Mouse (Mus musculus) embryo, embryonic 10 days (tissue): Measurements from ENCODE around the gene Ptpn18.

Experiments
- DNase-seq: peaks from one replicate; pipeline ENCODE4 v3.0.0-alpha.2; 2015; ENCODE audit warnings: low spot score

The Ptpn18 gene

DNA sequence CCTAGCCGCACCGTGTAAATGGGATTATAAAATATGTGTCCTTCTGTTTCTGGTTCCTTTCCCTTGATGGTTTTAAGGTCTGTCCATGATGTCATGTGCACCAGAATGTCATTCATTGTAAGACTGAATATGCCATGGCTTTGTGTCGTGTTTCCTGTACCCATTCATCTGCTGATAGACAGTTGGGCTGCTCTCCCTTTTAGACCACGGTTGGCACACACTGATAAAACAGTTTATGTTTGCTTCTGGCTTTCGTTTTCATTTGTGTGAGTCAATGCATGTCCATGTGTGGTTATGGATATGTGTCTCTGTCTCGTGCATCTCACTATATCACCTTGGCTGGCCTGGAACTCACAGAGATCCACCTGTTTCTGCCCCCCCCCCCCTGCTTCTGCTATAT is 5.9 kb downstream of the Ptpn18 start:
- no peak for DNase-seq

DNA sequence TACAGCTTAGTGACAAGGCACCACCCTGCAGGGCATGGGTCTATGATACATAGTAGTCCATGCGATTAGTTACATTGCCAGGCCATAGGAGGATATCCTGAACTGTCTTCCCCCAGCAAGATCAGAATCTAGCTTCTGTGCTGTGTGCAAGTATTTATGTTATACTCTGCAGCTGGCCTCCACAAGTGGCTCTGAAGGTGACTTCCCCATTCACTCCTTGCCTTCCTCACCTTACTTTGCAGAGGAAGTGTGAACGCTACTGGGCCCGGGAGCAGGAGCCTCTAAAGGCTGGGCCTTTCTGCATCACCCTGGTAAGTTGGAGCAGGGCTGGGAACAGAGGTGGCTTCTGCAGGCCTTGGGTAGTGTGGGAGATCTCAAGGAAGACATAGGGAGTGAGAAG is 8.5 kb downstream of the Ptpn18 start:
- DNase-seq, result no peak

GRCm38 (mm10) chr1:34468500-34468899 is 8.9 kb downstream of the Ptpn18 start:
- no peak for DNase-seq

- no peak for DNase-seq
These were observed 10.2 kb downstream of the Ptpn18 start for GRCm38 (mm10) chr1:34469801-34470200.

DNA sequence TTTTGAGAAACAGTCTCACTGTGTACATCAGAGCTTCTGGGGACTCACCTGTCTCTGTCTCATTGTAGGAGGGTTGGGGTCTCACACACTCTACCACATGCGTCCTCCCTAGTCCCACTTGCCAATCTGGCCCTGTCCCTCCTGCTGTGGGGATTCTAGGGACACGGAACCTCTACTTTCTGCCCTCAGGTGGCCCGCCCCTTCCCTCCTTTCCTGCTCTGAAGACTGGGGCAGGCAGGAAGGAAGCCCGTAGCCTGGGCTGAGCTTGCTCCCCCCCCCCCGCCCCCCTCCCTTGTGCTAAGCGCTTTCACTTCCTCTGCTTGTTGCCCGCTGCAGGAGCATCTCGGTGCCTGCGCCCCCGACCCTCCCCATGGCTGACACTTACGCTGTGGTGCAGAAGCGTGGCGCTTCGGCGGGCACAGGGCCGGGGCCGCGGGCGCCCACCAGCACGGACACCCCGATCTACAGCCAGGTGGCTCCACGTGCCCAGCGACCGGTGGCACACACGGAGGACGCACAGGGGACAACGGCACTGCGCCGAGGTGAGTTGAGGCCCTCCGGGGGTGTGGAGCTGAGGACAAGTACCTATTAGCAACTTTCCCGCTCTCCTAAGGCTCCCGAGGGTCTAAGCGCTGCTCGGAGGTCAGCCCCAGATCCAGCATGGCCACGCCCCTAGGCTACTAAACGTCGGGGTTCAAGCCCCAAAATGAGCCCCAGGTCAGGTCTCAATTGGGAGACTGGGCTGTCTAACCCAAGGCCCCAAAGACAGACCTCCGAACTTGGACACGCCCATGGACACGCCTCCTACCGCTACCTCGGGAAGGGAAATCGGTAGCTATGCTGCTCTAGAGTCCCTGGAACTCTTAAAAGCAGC is 13.1 kb downstream of the Ptpn18 start:
- peak; percentile 61 for DNase-seq

DNA sequence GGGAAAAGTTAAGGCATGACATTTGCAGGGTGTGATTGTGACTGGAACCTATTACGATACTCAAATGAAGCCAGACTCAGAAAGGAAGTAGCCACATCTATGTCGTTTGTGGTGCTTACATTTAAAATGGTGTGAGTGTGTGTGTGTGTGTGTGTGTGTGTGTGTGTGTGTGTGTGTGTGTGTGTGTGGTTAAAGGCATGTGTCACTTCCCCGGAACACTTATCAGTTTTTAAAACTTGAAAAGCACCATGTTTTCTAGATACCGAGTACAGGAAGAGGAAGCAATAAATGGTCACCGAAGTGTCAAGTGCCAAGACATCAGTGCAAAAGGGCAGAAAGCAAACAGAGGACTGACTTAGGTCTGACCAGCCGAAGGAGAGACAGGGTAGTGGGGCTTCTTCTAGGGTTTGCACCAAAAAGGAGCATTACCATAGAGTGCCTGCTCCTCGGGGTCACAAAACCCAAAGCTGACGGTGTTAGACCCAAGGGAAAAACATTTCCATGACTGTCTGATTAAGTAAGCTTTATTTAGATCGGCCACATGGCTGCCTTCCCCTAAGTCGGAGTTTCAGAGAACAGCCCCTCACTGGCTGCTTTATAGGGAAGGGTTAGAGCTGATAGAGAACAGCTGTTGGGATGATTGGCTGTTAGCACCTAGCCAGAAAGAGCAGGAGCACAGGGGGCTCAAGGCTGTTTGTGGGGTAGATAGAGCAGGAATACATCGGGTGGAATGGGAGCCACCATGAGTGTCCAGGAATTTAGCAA is 19.5 kb downstream of the Ptpn18 start:
- no peak for DNase-seq

GRCm38 (mm10) chr1:34480801-34481200 is 21.2 kb downstream of the Ptpn18 start:
- no peak for DNase-seq

- no peak for DNase-seq
These were observed 22.5 kb downstream of the Ptpn18 start for GRCm38 (mm10) chr1:34481920-34482669.

DNA sequence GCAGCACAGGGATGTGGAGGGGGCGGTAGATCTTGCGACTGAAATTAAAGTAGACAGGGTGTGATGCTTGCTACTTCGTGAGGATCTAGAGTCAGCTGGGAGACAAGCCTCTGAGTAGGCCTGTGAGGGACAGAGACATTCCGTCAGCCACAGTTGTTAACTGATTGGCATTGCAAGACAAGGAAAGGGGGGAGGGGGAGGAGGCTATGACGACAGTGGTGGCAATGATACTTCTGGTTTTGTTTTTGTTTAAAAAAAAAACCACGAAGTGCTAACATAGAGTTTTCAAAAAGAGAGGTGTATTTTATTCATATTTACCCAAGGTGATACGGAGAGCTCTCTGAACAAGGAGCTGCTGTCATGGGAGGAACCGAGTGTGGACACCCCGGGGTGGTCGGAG is 24.9 kb downstream of the Ptpn18 start:
- DNase-seq, result no peak

DNA sequence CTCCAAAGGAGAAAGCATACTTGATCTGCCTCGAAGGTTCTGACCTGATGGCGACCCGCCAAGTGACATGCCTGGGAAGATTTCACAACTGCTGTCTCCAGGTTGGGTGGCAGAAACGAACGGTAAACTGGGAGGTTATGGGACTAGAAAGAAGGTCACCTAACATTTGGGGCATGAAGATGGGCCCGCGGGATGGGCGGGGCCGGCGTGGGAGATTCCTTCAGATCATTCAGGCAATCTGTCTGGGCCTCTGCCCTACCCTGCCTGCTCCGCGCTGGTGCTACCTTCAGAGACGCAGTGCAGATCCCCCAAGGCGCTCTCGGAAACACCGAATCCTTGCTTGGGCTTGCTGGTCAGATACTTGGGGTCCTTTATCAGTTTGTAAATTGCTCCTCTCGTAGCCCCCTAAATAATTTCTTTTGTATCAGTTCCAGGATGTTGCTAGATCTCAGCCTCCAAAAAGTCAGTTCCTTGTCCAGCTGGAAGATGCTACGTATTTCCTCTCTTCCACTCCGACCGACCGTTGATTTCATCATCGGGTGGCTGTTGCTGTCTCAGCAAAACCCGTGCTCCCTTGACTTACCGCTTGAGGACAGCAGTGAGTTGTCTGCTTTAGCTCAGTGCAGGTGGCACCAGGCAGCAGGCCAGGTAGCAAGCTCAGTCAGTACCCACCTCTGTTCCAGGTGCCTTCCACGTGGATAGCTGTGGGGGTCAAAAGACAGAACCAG is 26.1 kb downstream of the Ptpn18 start:
- DNase-seq, result peak; percentile 73

- no peak for DNase-seq
These were observed 27.8 kb downstream of the Ptpn18 start for GRCm38 (mm10) chr1:34487383-34487782.

DNA sequence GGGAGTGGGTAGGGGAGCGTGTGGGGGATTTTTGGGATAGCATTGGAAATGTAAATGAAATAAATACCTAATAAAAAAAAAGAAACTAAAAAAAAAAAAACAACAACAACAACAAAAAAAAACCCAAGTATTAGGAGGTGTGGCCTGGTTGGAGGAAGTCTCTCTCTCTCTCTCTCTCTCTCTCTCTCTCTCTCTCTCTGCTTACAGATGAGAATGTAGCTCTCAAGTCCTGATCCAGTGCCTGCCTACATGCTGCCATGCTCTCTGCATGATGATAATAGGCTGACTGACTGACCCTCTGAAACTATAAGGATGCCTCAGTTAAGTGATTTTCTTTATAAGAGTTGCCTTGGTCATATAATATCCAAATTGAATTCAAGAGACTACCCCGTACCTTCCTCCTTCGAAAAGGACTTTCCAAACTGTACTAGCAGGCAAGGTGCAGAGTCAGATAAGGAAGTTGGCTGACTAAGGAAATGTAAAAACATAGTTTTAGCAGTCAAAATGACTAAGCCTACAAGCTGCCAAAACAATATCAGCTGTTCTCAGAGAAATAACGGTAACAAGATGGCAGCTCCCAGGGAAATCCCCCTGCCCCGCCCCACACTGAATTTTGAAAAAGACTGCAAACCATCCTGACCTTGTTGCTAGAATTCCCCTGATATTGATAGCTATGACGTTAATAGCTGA is 30.4 kb downstream of the Ptpn18 start:
- no peak for DNase-seq

- DNase-seq, result no peak
These were observed 31.9 kb downstream of the Ptpn18 start for GRCm38 (mm10) chr1:34491480-34491879.

DNA sequence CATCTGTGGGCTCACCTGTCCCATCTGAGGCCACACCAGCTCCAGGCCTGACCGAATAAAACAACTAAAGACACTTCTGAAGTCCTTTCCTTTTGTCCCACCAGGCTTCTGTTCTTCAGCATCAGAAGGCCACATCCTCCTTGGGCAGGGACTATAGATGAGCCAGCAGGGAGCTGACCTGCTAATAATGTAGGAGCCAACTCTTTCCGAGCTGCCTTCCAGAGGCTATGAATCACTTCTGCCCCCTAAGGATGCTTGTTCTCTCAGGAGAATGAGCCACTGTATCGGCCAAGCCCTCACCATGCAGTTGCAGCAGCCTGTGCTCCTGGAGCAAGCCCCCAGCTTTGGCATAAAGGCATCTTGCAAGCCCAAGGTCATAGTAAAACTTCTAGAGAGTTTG is 43.4 kb downstream of the Ptpn18 start:
- no peak for DNase-seq

DNA sequence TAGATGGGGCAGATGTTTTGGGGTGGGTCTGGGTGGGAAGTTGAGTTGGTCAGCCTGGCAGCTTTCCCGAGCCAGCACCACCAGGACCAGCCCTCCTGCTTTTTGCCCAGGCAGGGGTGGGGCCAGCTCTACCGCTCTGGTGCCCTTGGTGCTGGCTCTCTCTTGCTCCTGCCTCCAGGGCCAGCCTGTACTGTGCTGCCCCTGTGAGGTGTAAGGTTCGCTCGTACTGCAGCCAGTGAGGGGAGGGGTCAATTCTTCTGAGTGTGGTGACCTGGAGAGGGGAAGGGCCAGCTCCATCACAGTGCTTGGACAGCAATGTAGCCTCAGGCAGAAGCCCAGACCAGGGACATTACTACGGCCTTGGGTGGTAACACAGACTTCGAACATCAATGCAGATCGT is 45.7 kb downstream of the Ptpn18 start:
- no peak for DNase-seq

GRCm38 (mm10) chr1:34505970-34506551 is 46.5 kb downstream of the Ptpn18 start:
- no peak for DNase-seq

- DNase-seq, result no peak
These were observed 48.4 kb downstream of the Ptpn18 start for GRCm38 (mm10) chr1:34507986-34508385.

GRCm38 (mm10) chr1:34510575-34510981 is 51.0 kb downstream of the Ptpn18 start:
- peak; percentile 15 for DNase-seq

DNA sequence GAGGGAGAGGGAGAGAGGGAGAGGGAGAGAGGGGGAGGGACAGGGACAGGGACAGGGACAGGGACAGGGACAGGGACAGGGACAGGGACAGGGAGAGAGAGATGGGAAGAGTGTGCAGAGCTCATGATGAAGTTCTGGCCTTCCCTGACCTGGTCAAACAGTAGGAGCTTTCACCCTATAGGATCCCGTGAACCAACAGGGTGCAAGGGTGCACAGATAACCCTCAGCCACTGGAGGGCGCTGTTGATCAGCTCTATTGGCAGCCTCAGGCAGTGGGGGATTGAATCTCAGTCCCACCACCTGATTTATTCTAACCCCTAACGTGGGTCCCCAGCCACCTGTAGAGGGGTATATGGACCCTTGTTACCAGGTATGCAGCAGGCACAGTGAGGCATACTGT is 51.5 kb downstream of the Ptpn18 start:
- peak; percentile 77 for DNase-seq

- no peak for DNase-seq
These were observed 53.5 kb downstream of the Ptpn18 start for GRCm38 (mm10) chr1:34513068-34513467.

GRCm38 (mm10) chr1:34516595-34516994 is 57.0 kb downstream of the Ptpn18 start:
- no peak for DNase-seq
